ENCODE assay signal across 9 mouse cellular contexts in the genomic region with DNA sequence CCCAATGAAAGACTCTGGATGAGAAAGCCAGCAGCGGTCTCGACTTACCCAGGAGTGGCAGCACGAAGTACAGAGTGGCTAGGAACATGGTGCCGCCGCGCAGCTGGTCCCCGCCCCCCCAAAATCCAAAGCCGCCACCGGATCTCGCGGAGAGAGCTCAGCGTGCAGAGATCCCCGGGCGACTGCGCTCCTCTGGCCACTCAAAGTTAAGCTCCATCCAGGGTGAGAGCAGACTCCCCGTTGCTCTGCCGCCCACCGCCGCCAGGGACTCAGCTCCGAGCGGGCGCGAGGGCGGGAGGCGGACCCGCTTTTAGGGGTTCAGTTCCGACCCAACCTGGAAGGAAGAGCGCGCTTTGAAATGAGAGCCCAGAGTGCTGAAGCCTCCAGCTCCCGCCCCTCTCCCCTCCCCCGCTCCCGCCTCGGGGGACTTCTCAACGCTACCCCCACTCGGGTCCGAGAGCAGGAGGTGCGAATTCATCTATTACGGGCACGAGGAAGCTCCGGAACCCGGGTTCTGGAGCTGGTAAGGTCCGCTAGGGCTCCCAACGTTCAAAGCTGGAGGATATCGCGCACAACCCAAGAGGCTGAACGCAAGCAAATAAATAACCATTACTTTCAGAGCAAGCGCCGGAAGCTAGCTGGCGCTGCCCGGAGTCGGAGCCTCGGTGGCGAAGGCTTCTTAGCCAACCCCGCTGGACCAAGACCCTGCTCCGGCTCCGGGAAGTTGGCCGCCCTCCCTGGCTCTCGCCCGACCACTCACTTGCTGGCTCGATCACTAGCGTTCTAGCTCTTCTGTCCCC. TPM values are rescaled to one million over a fixed set of nuclear protein-coding genes. Genes with fewer than 3 reads are reported as not detected.
A peak's percentile ranks its signal among the peaks of the same experiment; 100 is the strongest.
DNase-seq lines count a peak whose midpoint lies in the region; ATAC-seq and TF ChIP-seq lines count a peak whose summit lies in the region.
"Had no signal": no experiment of that assay in that cellular context is flagged by ENCODE, and none has a peak within 500 bp of the region (broad histone marks: within the 10 kb centered on the region; RNA-seq: fewer than 3 reads in every experiment).

No protein-coding gene starts in this region.

- no peaks in the 10 kb centered on the region for H3K79me2 ChIP-seq in C2C12 (ENCODE audit: control insufficient read depth, insufficient read depth)

- WGBS in forebrain, embryonic 16.5 days, result 1% methylated on average over 59 of the region's 61 CpGs
- WGBS in liver, postnatal 0 days (ENCODE audit: insufficient replicate concordance), result under 1% methylated on average over 60 of the region's 61 CpGs
- under 1% methylated on average over 54 of the region's 61 CpGs for WGBS in neural tube, embryonic 14.5 days

- no peaks in the 10 kb centered on the region for H3K9me3 ChIP-seq in forebrain, embryonic 16.5 days (ENCODE audit: control insufficient read depth, low read length)
- H3K9me3 ChIP-seq in liver, postnatal 0 days (ENCODE audit: low read length), result no peaks in the 10 kb centered on the region
- H3K9me3 ChIP-seq in neural tube, embryonic 14.5 days (ENCODE audit: control insufficient read depth, low read length), result no peaks in the 10 kb centered on the region

- peak; percentile 27 for ATAC-seq in forebrain, embryonic 16.5 days
- peak; percentile 65 for ATAC-seq in liver, postnatal 0 days
- peak; percentile 25 for ATAC-seq in neural tube, embryonic 14.5 days (ENCODE audit: low read depth)

- H3K27ac ChIP-seq in forebrain, embryonic 16.5 days (ENCODE audit: low read length), result peak overlapping the region; percentile 22; the same call in 1 of the 2 replicates
- peak overlapping the region; percentile 78 for H3K27ac ChIP-seq in liver, postnatal 0 days (ENCODE audit: low read depth)
- peak overlapping the region; percentile 74 for H3K27ac ChIP-seq in neural tube, embryonic 14.5 days (ENCODE audit: low read depth, low read length)

- H3ac ChIP-seq in C2C12 (ENCODE audit: control insufficient read depth, insufficient read length, low read depth), result peak overlapping the region; percentile 71

- peak overlapping the region; percentile 58 for H3K9ac ChIP-seq in forebrain, embryonic 16.5 days (replicated peaks; ENCODE audit: low read depth, low read length)
- peak overlapping the region; percentile 58 for H3K9ac ChIP-seq in liver, postnatal 0 days (replicated peaks)
- H3K9ac ChIP-seq in neural tube, embryonic 14.5 days (replicated peaks; ENCODE audit: low read depth, low read length), result peak overlapping the region; percentile 74

- intact Hi-C loops in heart, postnatal 36 days (cut with DNase I), result no loop called here

- H3K4me1 ChIP-seq in forebrain, embryonic 16.5 days (replicated peaks; ENCODE audit: control insufficient read depth, insufficient read depth, low read length), result peaks cover 44% of the 10 kb centered on the region
- H3K4me1 ChIP-seq in liver, postnatal 0 days (ENCODE audit: insufficient read depth), result peaks cover 11% of the 10 kb centered on the region
- peaks cover 46% of the 10 kb centered on the region for H3K4me1 ChIP-seq in neural tube, embryonic 14.5 days (ENCODE audit: control insufficient read depth, insufficient read depth, low read length)

- peak overlapping the region; percentile 22 for H3K4me3 ChIP-seq in C2C12 (ENCODE audit: insufficient read depth, poor library complexity, severe bottlenecking)
- peak overlapping the region; percentile 45 for H3K4me3 ChIP-seq in forebrain, embryonic 16.5 days (replicated peaks; ENCODE audit: low read length)
- H3K4me3 ChIP-seq in liver, postnatal 0 days (ENCODE audit: low read depth, low read length), result peak overlapping the region; percentile 59
- peak overlapping the region; percentile 60 for H3K4me3 ChIP-seq in neural tube, embryonic 14.5 days (ENCODE audit: low read depth, low read length)

- H3K36me3 ChIP-seq in C2C12 (ENCODE audit: control insufficient read depth, insufficient read depth), result no peaks in the 10 kb centered on the region
- H3K36me3 ChIP-seq in forebrain, embryonic 16.5 days (ENCODE audit: control insufficient read depth, insufficient read depth), result no peaks in the 10 kb centered on the region
- H3K36me3 ChIP-seq in liver, postnatal 0 days (replicated peaks; ENCODE audit: insufficient read depth, low read length), result 0 out of 2 replicates have a peak, but pooled peaks cover 2% of the 10 kb centered on the region
- H3K36me3 ChIP-seq in neural tube, embryonic 14.5 days (ENCODE audit: control insufficient read depth, insufficient read depth, low read length), result no peaks in the 10 kb centered on the region

- H3K79me3 ChIP-seq in C2C12 (ENCODE audit: low read depth), result no peaks in the 10 kb centered on the region

- DNase-seq in adrenal gland, adult 2 months, result peak; percentile 53
- DNase-seq in heart, postnatal 36 days, result peak; percentile 50 to 53
- peak; percentile 35 to 52 for DNase-seq in layer of hippocampus, adult 8-10 months (ENCODE audit: low spot score in 2 of 2)
- peak; percentile 70 for DNase-seq in liver, postnatal 0 days
- peak; percentile 78 for DNase-seq in thymus, postnatal 4 days

- no peak for TF ChIP-seq EP300 in liver, postnatal 0 days (IDR thresholded peaks at IDR 0.05; ENCODE audit: low read depth)

- no peak for TF ChIP-seq CTCF in C2C12 (IDR thresholded peaks at IDR 0.05; ENCODE audit: control insufficient read depth, insufficient read depth, insufficient read length)
- TF ChIP-seq CTCF in liver, postnatal 0 days (IDR thresholded peaks at IDR 0.05; ENCODE audit: low read depth), result peak; percentile 37

- peak overlapping the region; percentile 75 for H3K4me2 ChIP-seq in forebrain, embryonic 16.5 days (ENCODE audit: low read length)
- peak overlapping the region; percentile 69 for H3K4me2 ChIP-seq in liver, postnatal 0 days (ENCODE audit: low read depth, low read length)
- peak overlapping the region; percentile 93 for H3K4me2 ChIP-seq in neural tube, embryonic 14.5 days (ENCODE audit: low read depth, low read length)

- no peaks in the 10 kb centered on the region for H3K27me3 ChIP-seq in C2C12 (ENCODE audit: control insufficient read depth, insufficient read depth, insufficient read length)
- peaks cover 23% of the 10 kb centered on the region for H3K27me3 ChIP-seq in forebrain, embryonic 16.5 days (replicated peaks; ENCODE audit: control insufficient read depth, insufficient read depth, low read length)
- H3K27me3 ChIP-seq in liver, postnatal 0 days (ENCODE audit: insufficient read depth, low read length), result peaks cover 37% of the 10 kb centered on the region
- no peaks in the 10 kb centered on the region for H3K27me3 ChIP-seq in neural tube, embryonic 14.5 days (ENCODE audit: control insufficient read depth, insufficient read depth, low read length)

TF ChIP-seq in C2C12, 6 proteins besides CTCF, POLR2A, EP300 and RAD21:
- TF ChIP-seq CEBPB (IDR thresholded peaks at IDR 0.05; ENCODE audit: low read depth) (no peak), MAX (IDR thresholded peaks at IDR 0.05) (no peak), USF1 (IDR thresholded peaks at IDR 0.05; ENCODE audit: low read depth) (no peak), FOSL1 (IDR thresholded peaks at IDR 0.05; ENCODE audit: insufficient read depth, low read length, poor library complexity, severe bottlenecking) (no peak), MYOD1 (IDR thresholded peaks at IDR 0.05; ENCODE audit: control insufficient read depth, insufficient read length, low read depth) (no peak), MYOG (IDR thresholded peaks at IDR 0.05; ENCODE audit: control insufficient read depth, extremely low read depth, insufficient read length) (no peak)

RNA-seq across cellular contexts. Expression of gene Gfra1, which starts 1.2 kb away (rescaled TPM):
- 16.8 TPM for polyA plus RNA-seq in C2C12 (2012; fragmentation: generic; extraction: Trizol)
- total RNA-seq in adrenal gland, adult 2 months (2021), result 1 to 10 TPM; 1.0 to 2.5 TPM
- polyA plus RNA-seq in adrenal gland, adult 2 months (2012; rRNA removed), result 1.3 and 1.7 TPM in 2 replicates
- 12.5 and 17.3 TPM in 2 replicates for polyA plus RNA-seq in forebrain, embryonic 16.5 days (2015; fragmentation: Nextera tagmentation; extraction: Ambion mirVana)
- total RNA-seq in heart, postnatal 36 days (2021), result 1 to 10 TPM; 3.6 to 4.7 TPM
- total RNA-seq in layer of hippocampus, adult 8-10 months (2022), result 10 to 100 TPM; 57.6 to 72.0 (median 68.2) TPM
- polyA plus RNA-seq in liver, postnatal 0 days (2015; fragmentation: Nextera tagmentation; extraction: Ambion mirVana), result 8.4 and 8.8 TPM in 2 replicates
- polyA plus RNA-seq in neural tube, embryonic 14.5 days (2014; fragmentation: Nextera tagmentation; extraction: Ambion mirVana), result 67.8 and 67.9 TPM in 2 replicates

RNA-seq across cellular contexts. Expression of gene Ccdc172, which starts 57.3 kb away (rescaled TPM):
- not detected for polyA plus RNA-seq in C2C12 (2012; fragmentation: generic; extraction: Trizol)
- total RNA-seq in adrenal gland, adult 2 months (2021), result not detected
- not detected in 2 replicates for polyA plus RNA-seq in adrenal gland, adult 2 months (2012; rRNA removed)
- not detected in 2 replicates for polyA plus RNA-seq in forebrain, embryonic 16.5 days (2015; fragmentation: Nextera tagmentation; extraction: Ambion mirVana)
- not detected for total RNA-seq in heart, postnatal 36 days (2021)
- total RNA-seq in layer of hippocampus, adult 8-10 months (2022), result not detected
- polyA plus RNA-seq in liver, postnatal 0 days (2015; fragmentation: Nextera tagmentation; extraction: Ambion mirVana), result not detected in 2 replicates
- polyA plus RNA-seq in neural tube, embryonic 14.5 days (2014; fragmentation: Nextera tagmentation; extraction: Ambion mirVana), result not detected in 2 replicates
- total RNA-seq: adrenal gland, postnatal 4 days had no signal

Comparison
In these comparisons a context has a peak if more than half of its experiments do, and no peak if none do; other contexts are left out.
1. Peak in every context shown above with its lines: DNase-seq, ATAC-seq, H3K4me3 ChIP-seq and H3K27ac ChIP-seq.
2. H3K27ac ChIP-seq: peak in every context shown above with its lines; median percentile 78 in liver, postnatal 0 days; 74 in neural tube, embryonic 14.5 days; 22 in forebrain, embryonic 16.5 days.